Mouse (Mus musculus): ENCODE measurements around the gene Zfp827.

Gene Zfp827

DNA sequence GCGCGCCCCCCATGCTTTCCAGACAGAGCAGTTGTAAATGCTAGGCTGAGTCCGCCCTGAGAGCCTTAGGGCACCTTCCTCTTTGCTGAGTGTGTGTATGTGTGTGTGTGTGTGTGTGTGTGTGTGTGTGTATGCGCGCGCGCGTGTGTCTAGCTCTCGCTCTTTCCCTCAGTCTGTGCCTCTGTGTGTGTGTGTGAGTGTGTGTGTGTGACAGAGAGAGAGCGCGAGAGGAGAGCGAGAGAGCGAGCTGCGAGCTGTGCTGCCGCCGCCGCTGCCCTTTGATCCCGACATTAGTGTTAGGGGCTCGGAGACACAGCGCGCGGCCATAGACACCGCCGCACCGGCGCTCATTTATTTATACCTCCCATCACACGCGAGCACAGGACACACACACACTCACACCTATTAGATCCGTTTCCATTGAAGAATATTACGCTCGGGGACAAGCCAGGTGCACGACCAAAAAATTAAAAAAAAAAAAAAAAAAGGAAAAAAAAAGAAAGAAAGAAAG is at the start of gene Zfp827:
TSS of gene Zfp827 (plus strand) at position 461 of the 511 bp plus-strand sequence.
- DNase-seq (ENCODE audit: low spot score in 2 of 2) = peak; percentile 62 to 73

DNA sequence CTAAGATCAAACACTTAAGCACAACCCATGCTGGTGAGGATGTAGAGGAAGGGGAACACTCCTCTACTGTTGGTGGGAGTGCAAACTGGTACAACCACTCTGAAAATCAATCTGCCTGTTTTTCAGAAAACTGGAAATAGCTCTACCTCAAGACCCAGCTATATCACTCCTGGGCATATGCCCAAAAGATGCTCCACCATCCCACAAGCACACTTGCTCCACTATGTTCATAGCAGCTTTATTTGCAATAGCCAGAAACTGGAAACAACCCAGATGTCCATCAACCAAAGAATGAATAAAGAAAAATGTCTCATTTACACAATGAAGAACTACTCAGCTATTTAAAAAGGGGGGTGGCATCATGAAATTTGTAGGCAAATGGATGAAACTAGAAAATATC is 23.9 kb upstream of the Zfp827 start:
- DNase-seq (ENCODE audit: low spot score in 2 of 2) = no peak

DNA sequence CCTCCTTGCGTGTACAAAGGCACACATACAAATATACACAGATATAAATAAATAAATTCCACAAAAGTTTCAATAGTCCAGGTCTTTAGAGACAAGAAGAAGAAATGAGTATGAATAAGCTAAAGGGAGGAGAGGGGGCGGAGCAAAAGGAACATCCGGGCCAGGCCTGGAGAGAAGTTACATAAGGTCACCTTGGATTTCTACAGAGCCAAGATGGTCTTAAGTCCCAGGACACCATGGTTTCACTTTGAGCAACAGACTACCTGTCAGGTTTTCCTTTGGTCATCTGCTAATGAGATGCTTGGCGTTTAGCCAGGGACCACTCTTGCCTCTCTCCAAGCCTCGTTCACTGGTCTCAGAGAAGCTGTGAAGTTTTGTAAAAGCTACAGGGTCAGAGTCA is 13.2 kb upstream of the Zfp827 start:
- no peak for DNase-seq (ENCODE audit: low spot score in 2 of 2)

DNA sequence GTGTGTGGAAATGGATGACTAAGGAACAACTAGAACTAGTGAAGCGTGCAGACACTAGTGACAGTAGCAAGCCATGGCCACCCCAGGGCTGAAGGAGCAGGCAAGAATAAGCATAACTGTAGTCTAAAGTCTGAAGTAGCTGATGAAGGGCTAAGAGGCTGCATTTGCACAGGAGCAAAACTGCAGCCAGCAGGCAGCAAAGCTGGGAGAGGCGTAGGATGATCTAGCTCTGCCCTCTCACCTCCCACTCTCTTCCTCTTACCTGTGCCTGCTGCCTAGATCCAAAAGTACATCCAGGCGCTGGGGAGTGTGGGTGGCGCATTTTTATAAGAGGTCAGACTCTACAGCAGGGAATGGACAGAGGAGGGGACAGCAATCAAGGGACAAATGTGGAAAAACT is 12.2 kb upstream of the Zfp827 start:
- no peak for DNase-seq (ENCODE audit: low spot score in 2 of 2)

DNA sequence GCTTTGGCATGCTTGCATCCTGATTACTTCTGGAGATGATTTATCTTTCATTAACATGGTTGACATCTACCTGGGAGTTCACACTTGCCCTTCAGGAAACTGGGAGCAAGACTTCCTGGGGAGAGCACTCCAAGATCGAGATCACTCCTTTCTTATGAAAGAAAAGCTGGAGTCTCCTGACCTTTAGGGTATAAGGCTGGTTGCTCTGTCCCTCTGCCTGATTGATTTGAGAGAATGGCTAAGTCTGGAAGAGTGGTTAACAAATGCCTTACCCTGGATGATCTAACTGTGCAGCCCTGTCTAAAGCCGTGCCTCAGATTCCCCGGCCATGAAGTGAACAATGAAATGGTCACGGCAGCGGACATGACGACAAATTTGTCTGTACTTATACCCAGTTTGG is 11.7 kb upstream of the Zfp827 start:
- DNase-seq (ENCODE audit: low spot score in 2 of 2) = no peak

DNA sequence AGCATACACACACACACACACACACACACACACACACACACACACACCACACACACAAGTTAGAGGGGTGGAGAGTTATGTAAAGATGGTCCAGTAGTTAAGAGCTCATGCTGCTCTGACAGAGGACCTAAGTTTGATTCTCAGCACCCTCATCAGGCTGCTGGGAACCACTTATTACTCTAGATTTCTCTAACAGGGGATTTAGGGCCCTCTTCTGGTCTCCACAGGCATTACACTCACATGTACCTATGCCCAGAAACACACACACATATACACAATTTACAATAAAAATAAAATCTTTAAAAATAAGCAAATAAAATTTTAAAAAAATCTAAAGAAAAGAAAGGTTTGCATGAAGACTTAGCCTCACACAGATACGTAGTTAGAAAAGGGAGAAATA is 4.3 kb upstream of the Zfp827 start:
- DNase-seq (ENCODE audit: low spot score in 2 of 2) = no peak

DNA sequence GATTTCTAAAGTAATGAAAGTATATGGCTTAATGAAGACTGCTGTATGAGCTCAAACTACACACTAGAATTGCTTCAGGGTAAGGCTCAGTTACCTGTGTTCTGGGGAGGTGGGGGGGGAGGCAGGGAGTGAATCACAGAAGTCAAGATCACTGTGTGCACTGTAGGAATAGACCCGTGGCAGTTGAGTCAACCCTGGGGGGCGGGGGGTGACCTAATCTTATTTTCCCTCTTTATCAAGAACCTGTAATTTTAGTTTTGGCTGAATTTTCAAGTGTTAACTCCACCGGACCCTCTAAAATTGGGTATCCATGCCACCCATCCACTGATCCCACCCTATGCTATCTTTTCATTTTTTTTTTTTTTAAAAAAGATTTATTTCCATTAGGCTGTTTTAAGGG is 918 bp upstream of the Zfp827 start:
- no peak for DNase-seq (ENCODE audit: low spot score in 2 of 2)

DNA sequence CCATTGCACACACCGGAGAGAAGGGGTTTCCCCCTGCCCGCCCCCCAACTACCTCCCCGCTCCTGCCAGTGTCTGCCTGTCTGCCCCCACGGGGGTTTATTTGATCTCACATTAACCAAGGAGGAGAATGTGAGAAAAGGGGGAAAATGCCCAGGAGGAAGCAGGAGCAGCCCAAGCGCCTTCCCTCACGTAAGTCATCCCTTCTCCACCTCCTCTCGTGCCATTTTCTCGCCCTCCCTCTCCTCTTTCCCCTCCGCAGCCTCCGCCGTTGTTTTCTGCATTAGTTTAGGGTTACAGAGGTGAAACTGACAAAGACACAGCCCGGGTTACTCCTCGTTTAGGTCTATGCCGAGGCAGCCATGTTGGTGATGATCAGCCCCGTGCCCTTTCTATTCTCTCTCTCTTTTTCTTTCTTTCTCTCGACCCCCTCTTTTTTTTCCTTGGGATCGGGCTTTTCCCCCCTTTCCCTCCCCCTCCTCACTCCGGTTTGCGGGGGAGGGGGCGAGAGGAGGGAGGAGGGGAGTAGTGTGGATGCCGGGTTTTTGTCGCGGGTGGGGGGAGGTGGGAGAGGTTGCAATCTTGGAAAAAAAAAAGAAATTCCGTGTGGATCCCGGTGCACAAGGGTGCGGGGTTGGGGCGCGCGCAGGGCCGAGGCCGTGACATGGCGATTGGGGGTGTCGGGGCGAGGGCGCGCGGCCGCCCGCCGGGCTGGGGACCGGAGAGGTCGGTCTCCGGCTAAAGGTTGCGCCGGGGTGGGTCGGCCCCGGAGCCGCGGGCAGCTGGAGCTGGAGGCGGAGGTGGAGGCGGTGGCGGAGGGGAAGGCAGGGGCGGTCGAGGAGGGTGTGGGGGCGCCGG is 531 bp downstream of the Zfp827 start:
- DNase-seq (ENCODE audit: low spot score in 2 of 2) = peak; percentile 30 to 41

DNA sequence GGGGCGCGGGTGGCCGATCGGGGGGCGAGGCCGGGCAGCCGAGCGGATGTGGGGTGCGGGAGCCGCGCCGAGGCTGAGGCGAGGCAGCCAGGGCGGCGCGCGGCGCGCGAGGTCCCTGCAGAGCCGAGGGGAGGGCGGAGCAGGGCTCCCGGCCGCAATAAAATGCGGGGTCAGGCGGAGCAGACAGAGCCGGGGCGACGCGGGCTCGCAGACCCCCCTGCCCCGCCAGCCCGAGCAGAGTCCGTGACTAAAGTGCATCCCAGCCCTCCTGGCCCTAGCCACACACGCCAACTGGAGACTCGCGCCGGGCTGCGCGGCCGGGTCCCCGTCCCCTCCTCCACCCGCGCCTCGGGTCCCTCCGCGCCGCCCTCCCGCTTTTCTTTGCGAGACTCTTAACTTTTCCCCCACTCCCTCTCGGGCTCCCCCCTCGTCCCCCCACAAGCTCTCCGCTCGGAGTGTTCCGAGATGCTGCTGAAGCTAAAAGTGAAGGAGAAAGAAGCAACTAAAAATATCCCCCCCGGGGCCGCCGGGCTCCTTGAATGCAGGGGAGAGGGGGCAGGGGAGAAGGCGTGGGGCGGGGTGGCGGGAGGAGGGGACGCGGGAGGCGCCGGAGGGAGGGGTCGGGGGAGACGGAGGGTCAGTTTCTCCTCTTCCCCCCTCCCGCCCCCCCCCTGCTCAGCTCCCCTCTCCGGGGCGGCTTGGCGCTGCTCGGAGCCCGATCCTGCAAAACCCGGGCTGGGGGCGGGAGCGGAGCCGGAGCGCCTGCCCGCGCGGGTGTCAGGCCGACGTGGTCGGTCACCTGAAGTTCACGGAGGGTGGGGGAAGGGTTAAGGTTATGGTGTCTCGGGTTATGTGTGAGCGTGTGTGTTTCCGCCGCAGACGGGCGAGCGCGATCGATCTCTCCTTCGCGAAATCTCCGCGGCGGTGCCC is 1.4 kb downstream of the Zfp827 start:
- peak; percentile 63 to 72 for DNase-seq (ENCODE audit: low spot score in 2 of 2)

DNA sequence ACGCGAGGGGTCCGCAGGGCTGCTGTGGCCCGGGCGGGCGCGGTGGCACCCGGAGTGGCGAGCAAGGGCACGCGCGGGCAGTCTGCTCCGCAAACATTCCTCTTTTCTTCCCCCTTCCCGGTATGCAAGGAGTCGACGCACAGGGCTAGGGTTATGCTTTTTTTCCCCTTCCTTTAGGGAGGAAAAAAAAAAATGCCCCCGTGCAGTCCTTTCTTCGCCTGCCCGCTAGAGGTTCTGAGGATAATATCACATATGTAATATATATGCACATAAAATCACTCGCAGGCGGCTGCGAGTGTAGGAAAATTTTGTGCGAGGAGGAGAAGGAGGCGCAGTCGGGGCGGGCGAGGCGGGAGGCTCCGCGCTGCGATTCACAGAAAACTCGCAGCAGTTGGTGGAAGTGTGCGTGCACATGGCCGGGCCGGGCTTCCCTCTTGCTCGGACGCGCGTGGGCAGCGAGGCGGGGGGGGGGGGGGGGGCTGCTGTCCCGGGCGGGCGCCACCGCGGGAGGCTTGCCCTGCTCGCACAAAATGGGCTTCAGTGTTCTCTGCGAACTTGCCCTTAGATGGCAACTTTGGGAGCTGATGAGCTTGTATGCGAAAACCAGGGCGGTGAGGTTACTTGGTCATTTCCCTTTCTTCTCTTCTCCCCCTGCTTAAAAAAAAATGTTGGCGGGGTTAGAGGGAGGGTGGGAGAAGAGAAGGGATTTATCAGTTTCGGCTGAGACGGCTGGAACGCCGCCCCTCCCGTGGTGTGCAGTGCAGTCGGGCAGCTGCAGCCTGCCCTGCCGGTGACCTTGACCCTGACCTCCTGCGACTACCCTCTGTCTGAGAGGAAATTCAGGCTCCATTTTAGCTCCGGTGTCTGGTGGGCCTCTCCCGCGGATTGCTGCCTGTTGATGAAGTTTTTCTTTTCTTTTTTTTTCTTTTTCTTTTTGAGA is 2.4 kb downstream of the Zfp827 start:
- DNase-seq (ENCODE audit: low spot score in 2 of 2) = peak; percentile 8 to 34

DNA sequence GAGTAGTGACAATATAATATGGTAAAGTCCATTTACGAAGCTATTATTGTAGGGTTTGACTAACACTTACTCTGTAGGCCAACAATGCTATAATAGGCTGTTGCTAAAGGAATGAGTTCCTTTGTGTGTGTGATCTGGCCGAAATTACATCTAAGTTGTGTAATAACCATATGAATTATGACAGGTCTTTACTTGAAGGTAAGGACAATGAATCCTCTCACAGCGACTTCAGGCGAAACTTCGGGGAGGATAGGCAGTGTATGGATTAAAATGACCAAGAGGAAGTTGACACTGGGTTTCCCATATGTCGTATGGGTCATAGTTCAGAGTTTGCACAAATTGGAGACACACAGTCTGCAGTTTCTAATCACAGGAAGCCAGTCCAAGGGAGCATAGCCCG is 9.3 kb downstream of the Zfp827 start:
- DNase-seq (ENCODE audit: low spot score in 2 of 2) = no peak

DNA sequence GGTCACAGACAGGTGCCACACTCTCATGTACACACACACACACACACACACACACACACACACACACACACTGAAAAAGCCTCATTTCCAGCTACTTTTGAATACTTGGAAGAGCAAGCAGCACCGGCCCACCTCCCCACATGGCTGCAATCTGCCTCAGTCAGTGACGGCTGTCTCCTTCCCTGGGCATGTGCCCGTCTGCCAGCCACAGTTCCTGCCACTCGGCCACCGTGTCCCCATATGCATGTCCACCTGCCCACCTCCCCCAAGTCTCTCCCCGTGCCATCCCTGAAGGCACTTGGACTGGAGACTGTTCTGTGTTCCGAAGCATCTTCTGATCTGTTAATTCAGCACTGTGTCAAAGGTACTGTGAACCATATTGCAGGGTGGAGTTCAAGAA is 9.8 kb downstream of the Zfp827 start:
- DNase-seq (ENCODE audit: low spot score in 2 of 2) = no peak

DNA sequence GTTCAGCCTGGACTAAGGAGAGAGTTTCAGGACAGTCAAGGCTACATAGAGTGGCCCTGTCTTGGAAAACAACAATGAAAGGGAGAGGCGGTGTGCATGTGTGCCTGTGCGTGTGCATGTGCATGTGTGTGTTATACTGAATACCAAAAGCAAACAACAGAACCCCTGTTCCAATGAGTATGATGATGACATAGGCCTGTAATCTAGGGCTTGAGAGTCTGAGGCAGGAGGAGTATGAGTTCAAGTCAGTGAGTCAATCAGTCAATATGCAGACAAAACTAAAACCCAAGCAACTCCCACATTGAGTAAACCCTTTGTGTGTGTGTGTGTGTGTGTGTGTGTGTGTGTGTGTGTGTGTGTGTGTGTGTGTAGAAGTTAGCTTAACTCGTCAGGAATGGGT is 13.2 kb downstream of the Zfp827 start:
- DNase-seq (ENCODE audit: low spot score in 2 of 2) = no peak

DNA sequence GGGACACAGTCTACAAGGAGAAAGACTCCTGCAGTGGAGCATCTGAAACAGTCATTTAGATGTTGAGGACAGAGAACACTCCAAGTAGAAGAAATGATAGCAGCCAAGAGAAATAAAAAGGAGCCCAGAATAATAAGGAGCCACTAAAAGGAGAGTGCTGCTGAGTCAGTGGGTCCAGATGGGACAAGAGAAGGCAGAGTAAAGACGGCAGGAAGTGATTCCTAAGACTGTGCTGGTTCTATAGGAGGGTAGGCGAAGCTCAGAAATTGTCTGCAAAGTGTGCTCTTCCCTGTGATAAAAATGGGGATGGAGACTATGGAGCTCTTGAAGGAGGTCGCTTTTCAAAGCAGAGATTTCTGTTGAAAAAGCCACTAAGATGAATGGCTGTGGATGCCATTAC is 14.0 kb downstream of the Zfp827 start:
- DNase-seq (ENCODE audit: low spot score in 2 of 2) = no peak

DNA sequence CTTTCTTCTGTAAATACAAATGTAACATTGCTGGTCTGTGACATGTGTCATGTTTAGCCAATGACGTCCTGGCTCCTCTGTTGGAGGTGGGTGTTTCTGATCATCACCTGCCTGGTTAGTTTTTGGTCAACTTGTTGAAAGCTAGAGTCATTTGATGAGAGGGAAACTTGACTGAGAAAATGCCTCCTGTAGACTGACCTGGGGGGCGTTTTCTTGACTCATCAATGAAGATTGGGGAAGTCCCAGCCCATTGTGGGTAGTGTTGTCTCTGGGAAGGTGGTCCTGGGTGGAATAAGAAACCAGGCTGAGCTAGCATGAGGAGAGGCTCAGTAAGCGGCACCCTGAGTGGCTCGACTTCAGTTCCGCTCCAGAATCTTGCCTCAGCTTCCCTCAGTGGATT is 16.4 kb downstream of the Zfp827 start:
- DNase-seq (ENCODE audit: low spot score in 2 of 2) = no peak

DNA sequence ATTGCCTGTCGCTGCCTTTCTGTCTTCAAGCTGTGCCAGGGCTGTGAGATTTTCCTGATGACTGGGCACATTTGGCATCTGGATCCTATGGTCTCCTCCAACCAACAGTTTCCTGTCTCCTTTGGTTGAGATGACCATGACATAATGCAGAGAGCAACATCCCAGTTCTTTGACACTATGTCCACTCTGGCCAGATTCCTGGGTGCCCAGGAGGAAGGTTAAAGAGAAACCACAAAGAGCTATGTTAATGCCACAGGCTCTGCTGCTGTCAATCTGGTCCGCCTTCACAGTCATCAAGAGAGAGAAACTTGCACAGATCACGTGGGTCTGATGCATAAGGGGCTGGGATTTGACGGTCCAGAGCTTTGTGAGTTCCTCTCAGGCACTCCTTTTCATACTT is 18.4 kb downstream of the Zfp827 start:
- no peak for DNase-seq (ENCODE audit: low spot score in 2 of 2)

DNA sequence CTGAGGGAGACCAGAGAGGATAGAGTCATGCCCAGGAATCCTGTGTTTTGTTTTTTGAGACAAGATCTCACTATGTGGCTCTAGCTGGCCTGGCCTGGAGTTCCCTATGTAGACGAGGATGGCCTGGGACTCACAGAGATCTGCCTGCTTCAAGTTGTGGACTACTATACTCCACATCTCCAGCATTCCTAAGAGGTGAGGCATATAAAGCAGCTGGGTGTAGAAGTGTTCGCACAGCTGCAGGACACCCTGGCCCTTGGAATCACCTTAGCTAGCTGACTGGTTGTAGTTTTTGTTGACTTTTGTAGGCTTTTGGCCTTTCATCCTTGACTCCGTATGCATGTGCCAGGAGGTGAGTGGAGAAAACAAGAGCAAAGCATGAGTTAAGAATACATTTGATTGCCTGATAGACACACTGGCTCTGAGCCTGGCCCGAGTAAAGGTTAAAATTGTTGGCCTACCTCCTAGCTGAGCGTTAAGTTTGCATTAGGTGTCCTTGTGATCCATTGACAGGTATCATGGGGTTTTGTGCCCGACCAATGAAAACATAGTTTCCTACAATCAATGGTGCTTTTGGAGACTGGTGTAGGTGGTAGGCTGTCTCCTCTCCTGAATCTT is 20.3 kb downstream of the Zfp827 start:
- no peak for DNase-seq (ENCODE audit: low spot score in 2 of 2)

DNA sequence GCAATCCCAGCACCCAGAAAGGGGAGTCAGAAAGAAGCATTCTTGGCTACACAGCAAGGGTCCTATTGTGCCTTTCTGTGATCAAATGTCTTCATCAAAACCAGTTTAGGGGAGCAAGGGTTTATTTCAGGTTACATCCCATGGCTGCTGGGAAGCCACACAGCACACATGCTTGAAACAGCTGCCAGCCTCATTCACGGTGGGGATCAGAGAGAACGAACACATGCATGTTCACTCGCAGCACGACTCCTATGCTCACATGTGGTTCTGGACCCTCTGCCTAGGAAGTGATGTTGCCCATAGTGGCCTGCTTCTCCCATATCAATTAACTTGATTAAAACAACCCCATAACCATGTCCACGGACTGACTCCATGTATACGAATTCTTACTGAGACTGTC is 26.0 kb downstream of the Zfp827 start:
- no peak for DNase-seq (ENCODE audit: low spot score in 2 of 2)

DNA sequence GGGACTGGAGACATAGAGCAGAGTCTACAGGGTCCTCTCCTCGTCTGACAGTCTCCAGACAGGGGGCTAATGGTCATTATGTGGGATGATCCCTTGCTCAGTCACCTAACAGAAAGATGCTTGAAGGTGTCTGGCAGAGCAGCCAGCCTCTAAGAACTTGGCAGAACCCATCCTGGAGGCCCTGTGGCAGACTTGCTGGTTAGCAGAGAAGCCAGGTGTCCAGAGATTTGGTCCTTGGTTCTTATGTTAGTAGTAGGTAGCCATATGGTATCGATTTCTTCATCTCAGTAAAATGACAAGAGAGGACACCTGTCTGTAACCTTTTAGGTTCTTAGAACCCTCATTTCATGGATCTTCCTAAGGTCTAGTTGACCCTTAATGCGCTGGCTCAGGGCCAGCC is 28.9 kb downstream of the Zfp827 start:
- no peak for DNase-seq (ENCODE audit: low spot score in 2 of 2)

DNA sequence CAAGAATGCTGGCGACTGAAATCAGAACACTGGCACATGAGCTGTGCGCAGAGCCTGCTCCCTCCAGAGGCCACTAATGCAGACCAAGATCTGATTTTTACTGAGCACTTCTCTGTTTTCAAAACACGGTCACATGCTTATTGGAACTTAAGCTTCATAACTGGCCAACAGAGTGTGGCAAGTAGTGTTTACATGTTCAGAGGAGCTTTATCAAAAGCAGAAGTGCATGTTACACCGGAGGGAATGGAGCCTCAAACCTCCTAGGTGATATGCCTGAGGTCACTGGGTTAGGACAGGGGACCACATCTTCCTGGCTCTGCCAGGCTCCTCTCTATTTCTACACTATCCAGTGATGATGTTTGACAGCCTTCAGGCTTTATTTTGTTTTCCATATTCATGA is 31.1 kb downstream of the Zfp827 start:
- no peak for DNase-seq (ENCODE audit: low spot score in 2 of 2)

DNA sequence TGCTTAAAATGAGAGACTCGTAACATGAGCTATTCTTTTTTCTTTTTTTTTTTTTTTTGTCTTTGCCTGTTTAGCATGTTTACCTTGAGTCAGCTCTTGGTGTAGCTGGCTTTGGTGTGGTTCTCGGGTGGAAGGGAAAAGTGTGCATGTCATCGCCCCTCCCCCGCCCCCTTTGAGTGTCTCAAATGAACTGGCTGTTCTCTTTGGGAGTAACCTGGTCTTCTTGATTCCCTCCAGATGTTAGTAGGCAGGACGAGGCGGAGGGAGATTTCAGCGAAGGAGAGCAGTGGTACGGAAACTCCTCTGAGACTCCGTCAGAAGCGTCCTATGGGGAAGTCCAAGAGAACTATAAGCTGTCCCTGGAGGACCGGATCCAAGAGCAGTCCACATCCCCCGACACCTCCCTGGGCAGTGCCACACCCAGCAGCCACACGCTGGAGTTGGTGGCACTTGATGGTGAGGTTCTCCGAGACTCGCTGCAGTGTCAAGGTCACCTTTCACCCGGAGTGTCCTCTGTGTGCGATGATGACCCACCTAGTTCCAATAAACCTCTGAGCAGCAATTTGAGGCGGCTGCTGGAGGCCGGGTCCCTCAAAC is 31.9 kb downstream of the Zfp827 start:
- DNase-seq (ENCODE audit: low spot score in 2 of 2) = peak; percentile 49 to 51

All from urinary bladder, postnatal 36 days (tissue).